Mouse (Mus musculus): ENCODE measurements around the gene Mrps23. TPM values are rescaled to one million over a fixed set of nuclear protein-coding genes. Genes with fewer than 3 reads are reported as not detected.

Mrps23 gene
- polyA plus RNA-seq, 1 experiment from 2014 or later, result 54.1 TPM

DNA sequence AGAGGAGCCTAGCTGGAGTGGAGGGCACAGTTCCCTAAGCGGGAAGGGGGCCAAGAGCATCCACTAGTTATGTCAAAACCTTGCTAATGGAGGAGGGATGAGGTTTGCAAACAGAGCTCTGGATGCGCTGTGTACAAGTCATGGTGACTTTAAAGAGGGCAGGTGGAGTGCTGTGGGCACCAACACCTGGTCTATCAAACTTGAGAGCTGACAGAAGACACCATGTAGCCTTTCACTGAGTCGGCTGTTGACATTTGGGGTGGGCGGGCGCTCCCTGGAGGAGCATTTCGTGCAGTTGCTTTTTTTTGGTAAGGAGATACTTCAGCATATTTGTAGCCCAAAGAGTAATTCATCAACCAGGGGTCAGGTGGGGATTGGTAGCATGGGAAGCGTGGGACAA lies 47.1 kb downstream of the Mrps23 start:
- 56% methylated on average over 7 of the region's 7 CpGs for WGBS
- Histone ChIP-seq H3K4me2 (replicated peaks; ENCODE audit: low read depth) (no peak overlapping the region), H3K4me1 (replicated peaks; ENCODE audit: control insufficient read depth, insufficient read depth, low read length) (no peaks in the 10 kb centered on the region), H3K9me3 (ENCODE audit: control insufficient read depth) (no peaks in the 10 kb centered on the region), H3K9ac (ENCODE audit: low read depth, low read length) (no peak overlapping the region), H3K4me3 (ENCODE audit: low read depth, low read length) (no peak overlapping the region), H3K27me3 (replicated peaks; ENCODE audit: control insufficient read depth, insufficient read depth, low read length) (no peaks in the 10 kb centered on the region), H3K36me3 (ENCODE audit: control insufficient read depth, insufficient read depth) (no peaks in the 10 kb centered on the region), H3K27ac (ENCODE audit: low read depth, low read length) (no peak overlapping the region)
- no peak for ATAC-seq
- no peak for TF ChIP-seq CTCF (IDR thresholded peaks at IDR 0.05; ENCODE audit: low read depth)

DNA sequence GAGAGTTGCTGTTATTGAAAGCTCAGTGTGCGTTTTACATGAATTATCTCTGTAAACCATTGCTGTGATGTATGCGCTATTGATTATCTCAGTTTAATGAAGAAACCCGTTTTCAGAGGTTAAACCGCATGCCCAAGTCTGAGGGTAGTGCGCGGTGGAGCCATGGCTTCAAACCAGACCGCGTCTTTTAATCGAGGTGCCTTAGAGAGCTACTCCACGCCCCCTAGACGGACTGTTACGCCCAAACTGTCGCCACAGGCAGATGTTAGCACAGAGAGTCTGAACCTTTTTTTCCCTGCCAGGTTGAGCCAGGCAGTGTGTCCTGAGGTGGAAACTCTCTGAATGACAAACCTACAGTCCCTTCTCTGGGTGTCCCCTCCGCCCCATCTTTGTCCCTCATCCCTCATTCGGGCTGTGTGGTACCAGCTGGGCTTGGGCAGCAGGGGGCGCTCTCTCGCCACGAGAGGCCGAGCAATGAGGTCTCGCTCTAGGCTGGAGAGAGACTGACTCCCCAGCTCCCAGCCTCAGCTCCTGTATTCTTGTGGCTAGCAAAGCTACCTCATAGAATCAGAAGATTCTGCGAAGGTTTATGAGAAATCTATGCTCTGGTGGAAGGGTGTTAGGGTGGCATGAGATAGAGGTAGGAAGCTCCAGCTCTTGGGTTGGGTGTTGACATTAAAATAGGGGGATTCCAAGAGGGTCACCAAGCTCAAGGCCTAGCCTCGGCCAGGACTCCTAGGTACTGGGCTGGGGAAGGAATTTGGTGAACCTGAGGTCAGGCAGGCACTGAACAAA lies 48.0 kb downstream of the Mrps23 start:
- no peaks in the 10 kb centered on the region for H3K27me3 ChIP-seq (replicated peaks; ENCODE audit: control insufficient read depth, insufficient read depth, low read length)
- H3K36me3 ChIP-seq (ENCODE audit: control insufficient read depth, insufficient read depth), result no peaks in the 10 kb centered on the region
- 16% methylated on average over 22 of the region's 22 CpGs for WGBS
- peak; percentile 53 for ATAC-seq
- no peak overlapping the region for H3K4me2 ChIP-seq (replicated peaks; ENCODE audit: low read depth)
- TF ChIP-seq CTCF (IDR thresholded peaks at IDR 0.05; ENCODE audit: low read depth), result peak; percentile 99
- no peak overlapping the region for H3K27ac ChIP-seq (ENCODE audit: low read depth, low read length)
- H3K4me1 ChIP-seq (replicated peaks; ENCODE audit: control insufficient read depth, insufficient read depth, low read length), result no peaks in the 10 kb centered on the region
- no peaks in the 10 kb centered on the region for H3K9me3 ChIP-seq (ENCODE audit: control insufficient read depth)
- H3K9ac ChIP-seq (ENCODE audit: low read depth, low read length), result no peak overlapping the region
- no peak overlapping the region for H3K4me3 ChIP-seq (ENCODE audit: low read depth, low read length)

DNA sequence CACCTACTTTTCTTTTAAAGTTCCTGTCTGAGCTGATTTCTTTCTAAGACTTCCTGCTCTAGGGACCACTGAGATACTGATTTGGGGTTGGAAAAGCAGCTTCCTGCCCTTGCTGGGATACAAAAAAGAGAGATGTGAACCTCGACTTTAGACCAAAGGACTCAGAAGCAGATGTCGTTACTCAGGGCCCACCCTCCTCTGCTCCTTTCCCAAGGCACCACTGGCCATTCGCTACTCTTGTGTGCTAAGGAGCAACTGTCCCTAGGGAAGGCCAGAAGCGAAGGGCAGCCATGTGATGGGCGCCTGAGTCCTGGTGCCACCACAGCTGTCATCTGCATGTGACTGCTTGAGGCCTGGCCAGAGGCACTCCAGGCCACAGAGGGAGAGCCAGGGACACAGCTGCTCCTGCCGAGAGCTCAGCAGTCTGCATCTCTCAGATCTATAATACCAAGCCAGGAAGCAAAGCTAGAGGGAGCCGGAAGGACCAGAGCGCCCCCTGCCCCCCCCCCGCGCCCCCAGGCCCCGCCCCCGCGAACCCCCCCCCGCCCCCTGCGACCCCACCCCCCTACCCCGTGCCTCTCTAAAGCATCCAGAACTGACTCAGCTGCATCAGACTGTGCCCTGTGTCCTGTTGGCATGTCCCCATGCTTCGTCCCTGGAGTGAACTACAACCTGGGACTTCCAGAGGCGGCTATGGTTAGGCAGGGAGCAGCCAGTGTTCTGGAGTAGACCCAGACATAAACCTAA lies 48.8 kb downstream of the Mrps23 start:
- 39% methylated on average over 12 of the region's 18 CpGs for WGBS

DNA sequence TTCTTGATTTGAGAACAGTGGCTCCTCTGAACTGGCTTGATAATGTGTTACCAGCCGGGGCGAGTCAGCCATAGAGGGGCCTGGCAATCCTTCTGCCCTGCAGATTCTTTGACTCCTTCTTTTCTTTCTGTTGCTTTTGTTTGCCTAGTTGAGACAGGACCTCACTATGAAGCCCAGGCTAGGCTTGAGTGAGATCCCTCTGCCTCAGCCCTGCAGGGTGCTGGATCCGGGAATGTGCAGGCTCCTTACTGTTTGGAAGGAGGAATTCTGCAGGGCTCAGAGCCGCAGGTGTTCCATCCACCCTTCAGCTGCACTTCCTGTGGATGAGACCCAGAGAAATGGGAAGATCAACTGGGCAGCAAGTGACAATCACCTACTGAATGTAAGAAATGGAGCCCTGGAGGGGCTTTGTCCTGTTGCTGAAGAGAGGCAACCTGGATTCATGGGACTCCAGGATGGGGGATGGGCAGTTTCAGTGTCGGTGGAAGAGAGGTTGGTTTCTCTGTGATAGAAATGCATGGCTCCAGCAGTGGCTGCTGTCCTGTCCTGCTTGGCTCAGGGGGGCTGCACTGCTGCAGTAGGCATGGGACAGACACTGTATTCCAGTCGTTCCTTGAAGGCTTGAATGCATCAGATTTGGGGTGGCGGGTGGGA lies 49.5 kb downstream of the Mrps23 start:
- Histone ChIP-seq H3K9ac (ENCODE audit: low read depth, low read length) (no peak overlapping the region), H3K4me1 (replicated peaks; ENCODE audit: control insufficient read depth, insufficient read depth, low read length) (no peaks in the 10 kb centered on the region), H3K27ac (ENCODE audit: low read depth, low read length) (no peak overlapping the region), H3K4me2 (replicated peaks; ENCODE audit: low read depth) (no peak overlapping the region), H3K27me3 (replicated peaks; ENCODE audit: control insufficient read depth, insufficient read depth, low read length) (no peaks in the 10 kb centered on the region), H3K4me3 (ENCODE audit: low read depth, low read length) (no peak overlapping the region), H3K36me3 (ENCODE audit: control insufficient read depth, insufficient read depth) (no peaks in the 10 kb centered on the region), H3K9me3 (ENCODE audit: control insufficient read depth) (no peaks in the 10 kb centered on the region)
- 67% methylated on average over 7 of the region's 7 CpGs for WGBS
- ATAC-seq, result no peak
- TF ChIP-seq CTCF (IDR thresholded peaks at IDR 0.05; ENCODE audit: low read depth), result no peak

More for the DNA sequence above, 48.8 kb downstream of the Mrps23 start:
- ATAC-seq, result 0 out of 2 replicates have a peak, but pooled peaks have one; percentile 8
- H3K9me3 ChIP-seq (ENCODE audit: control insufficient read depth), result no peaks in the 10 kb centered on the region
- no peaks in the 10 kb centered on the region for H3K4me1 ChIP-seq (replicated peaks; ENCODE audit: control insufficient read depth, insufficient read depth, low read length)
- no peak overlapping the region for H3K4me2 ChIP-seq (replicated peaks; ENCODE audit: low read depth)
- no peak overlapping the region for H3K4me3 ChIP-seq (ENCODE audit: low read depth, low read length)
- H3K27me3 ChIP-seq (replicated peaks; ENCODE audit: control insufficient read depth, insufficient read depth, low read length), result no peaks in the 10 kb centered on the region
- no peaks in the 10 kb centered on the region for H3K36me3 ChIP-seq (ENCODE audit: control insufficient read depth, insufficient read depth)
- no peak for TF ChIP-seq CTCF (IDR thresholded peaks at IDR 0.05; ENCODE audit: low read depth)
- H3K27ac ChIP-seq (ENCODE audit: low read depth, low read length), result no peak overlapping the region
- H3K9ac ChIP-seq (ENCODE audit: low read depth, low read length), result no peak overlapping the region

DNA sequence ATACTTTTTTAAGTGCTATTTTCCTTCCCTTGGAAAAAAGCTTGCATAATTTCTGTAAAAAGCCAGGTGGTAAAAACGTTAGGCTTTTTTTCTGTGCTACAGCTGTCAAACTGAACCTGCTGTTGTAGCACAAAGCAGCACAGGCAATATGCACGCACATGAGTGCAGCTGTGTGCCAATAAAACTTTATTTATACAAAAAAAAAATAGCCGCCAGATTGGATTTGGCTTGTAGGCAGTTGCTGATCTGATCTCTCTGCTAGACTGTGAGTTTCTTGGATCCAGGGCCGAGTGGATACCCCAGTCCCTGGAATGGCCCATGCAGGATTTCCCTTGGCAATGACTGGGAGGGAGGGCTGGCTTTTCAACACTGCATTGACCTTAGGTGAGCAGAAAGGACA lies 53.5 kb downstream of the Mrps23 start:
- 63% methylated on average over 4 of the region's 4 CpGs for WGBS
- ATAC-seq, result no peak
- H3K36me3 ChIP-seq (ENCODE audit: control insufficient read depth, insufficient read depth), result no peaks in the 10 kb centered on the region
- H3K27ac ChIP-seq (ENCODE audit: low read depth, low read length), result no peak overlapping the region
- no peak overlapping the region for H3K4me3 ChIP-seq (ENCODE audit: low read depth, low read length)
- no peak for TF ChIP-seq CTCF (IDR thresholded peaks at IDR 0.05; ENCODE audit: low read depth)
- H3K9me3 ChIP-seq (ENCODE audit: control insufficient read depth), result no peaks in the 10 kb centered on the region
- no peaks in the 10 kb centered on the region for H3K4me1 ChIP-seq (replicated peaks; ENCODE audit: control insufficient read depth, insufficient read depth, low read length)
- H3K9ac ChIP-seq (ENCODE audit: low read depth, low read length), result no peak overlapping the region
- no peak overlapping the region for H3K4me2 ChIP-seq (replicated peaks; ENCODE audit: low read depth)
- no peaks in the 10 kb centered on the region for H3K27me3 ChIP-seq (replicated peaks; ENCODE audit: control insufficient read depth, insufficient read depth, low read length)

DNA sequence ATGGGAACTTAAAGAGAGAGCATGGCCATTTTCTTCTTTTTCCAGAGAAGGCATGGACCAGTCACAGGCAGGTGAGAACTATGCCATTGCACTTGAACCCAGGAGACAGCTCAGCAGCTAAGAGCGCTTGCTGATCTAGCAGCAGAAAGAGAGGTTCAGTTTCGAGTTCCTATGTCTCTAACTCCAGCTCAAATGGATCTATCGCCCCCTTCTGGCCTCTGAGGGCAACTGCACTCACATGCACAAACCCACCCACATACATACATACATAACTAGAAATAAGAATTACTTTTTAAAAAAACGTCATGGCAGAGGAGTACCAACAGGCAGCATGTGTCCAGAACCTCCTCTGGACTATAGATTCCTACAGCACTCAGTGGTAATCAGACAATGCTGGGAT lies 54.0 kb downstream of the Mrps23 start:
- Histone ChIP-seq H3K4me1 (replicated peaks; ENCODE audit: control insufficient read depth, insufficient read depth, low read length) (no peaks in the 10 kb centered on the region), H3K36me3 (ENCODE audit: control insufficient read depth, insufficient read depth) (no peaks in the 10 kb centered on the region), H3K9me3 (ENCODE audit: control insufficient read depth) (no peaks in the 10 kb centered on the region), H3K27ac (ENCODE audit: low read depth, low read length) (no peak overlapping the region), H3K4me3 (ENCODE audit: low read depth, low read length) (no peak overlapping the region), H3K4me2 (replicated peaks; ENCODE audit: low read depth) (no peak overlapping the region), H3K27me3 (replicated peaks; ENCODE audit: control insufficient read depth, insufficient read depth, low read length) (no peaks in the 10 kb centered on the region), H3K9ac (ENCODE audit: low read depth, low read length) (no peak overlapping the region)
- no peak for ATAC-seq
- peak; percentile 38 for TF ChIP-seq CTCF (IDR thresholded peaks at IDR 0.05; ENCODE audit: low read depth)
- 80% methylated on average over 4 of the region's 4 CpGs for WGBS
